Mouse (Mus musculus): Measurements from ENCODE around the gene 2310033P09Rik. TPM values are rescaled to one million over a fixed set of nuclear protein-coding genes. Genes with fewer than 3 reads are reported as not detected.

2310033P09Rik gene
- polyA plus RNA-seq, 1 experiment from 2014 or later: 33.6 TPM

GRCm38 (mm10) chr11:59239796-59240195, 31.7 kb downstream of the 2310033P09Rik start:
- no peak overlapping the region for H3K4me2 ChIP-seq (replicated peaks; ENCODE audit: low read depth, low read length)
- H3K36me3 ChIP-seq (ENCODE audit: insufficient read depth, low read length): no peaks in the 10 kb centered on the region
- no peak overlapping the region for H3K4me3 ChIP-seq (ENCODE audit: low read length)
- 80% methylated on average over 4 of the region's 4 CpGs for WGBS
- peaks cover 7% of the 10 kb centered on the region for H3K4me1 ChIP-seq (ENCODE audit: insufficient read depth, low read length)
- no peak overlapping the region for H3K27ac ChIP-seq (ENCODE audit: low read length)
- ATAC-seq (ENCODE audit: low FRiP score, low TSS enrichment): no peak
- no peak overlapping the region for H3K9ac ChIP-seq (replicated peaks; ENCODE audit: low read length)
- H3K9me3 ChIP-seq (ENCODE audit: low read length): no peaks in the 10 kb centered on the region
- H3K27me3 ChIP-seq (ENCODE audit: insufficient read depth, low read length): peaks cover 12% of the 10 kb centered on the region; the same call in 1 of the 2 replicates

GRCm38 (mm10) chr11:59241841-59242240, 33.7 kb downstream of the 2310033P09Rik start:
- no peak overlapping the region for H3K4me2 ChIP-seq (replicated peaks; ENCODE audit: low read depth, low read length)
- H3K4me1 ChIP-seq (ENCODE audit: insufficient read depth, low read length): peaks cover 7% of the 10 kb centered on the region
- no peaks in the 10 kb centered on the region for H3K9me3 ChIP-seq (ENCODE audit: low read length)
- no peak overlapping the region for H3K4me3 ChIP-seq (ENCODE audit: low read length)
- peaks cover 13% of the 10 kb centered on the region; the same call in 1 of the 2 replicates for H3K27me3 ChIP-seq (ENCODE audit: insufficient read depth, low read length)
- no peak for ATAC-seq (ENCODE audit: low FRiP score, low TSS enrichment)
- no peak overlapping the region for H3K9ac ChIP-seq (replicated peaks; ENCODE audit: low read length)
- WGBS: 17% methylated on average over 3 of the region's 3 CpGs
- H3K27ac ChIP-seq (ENCODE audit: low read length): no peak overlapping the region
- no peaks in the 10 kb centered on the region for H3K36me3 ChIP-seq (ENCODE audit: insufficient read depth, low read length)

- ATAC-seq (ENCODE audit: low FRiP score, low TSS enrichment): no peak
- Histone ChIP-seq H3K36me3 (ENCODE audit: insufficient read depth, low read length) (no peaks in the 10 kb centered on the region), H3K27me3 (ENCODE audit: insufficient read depth, low read length) (peaks cover 13% of the 10 kb centered on the region; the same call in 1 of the 2 replicates), H3K9me3 (ENCODE audit: low read length) (no peaks in the 10 kb centered on the region), H3K4me3 (ENCODE audit: low read length) (no peak overlapping the region), H3K4me1 (ENCODE audit: insufficient read depth, low read length) (peaks cover 3% of the 10 kb centered on the region), H3K27ac (ENCODE audit: low read length) (no peak overlapping the region), H3K4me2 (replicated peaks; ENCODE audit: low read depth, low read length) (no peak overlapping the region), H3K9ac (replicated peaks; ENCODE audit: low read length) (no peak overlapping the region)
- WGBS: 13% methylated on average over 6 of the region's 6 CpGs
These were observed 35.7 kb downstream of the 2310033P09Rik start for GRCm38 (mm10) chr11:59243856-59244255.

GRCm38 (mm10) chr11:59248101-59248500, 40.0 kb downstream of the 2310033P09Rik start:
- H3K4me3 ChIP-seq (ENCODE audit: low read length): no peak overlapping the region
- no peak overlapping the region for H3K9ac ChIP-seq (replicated peaks; ENCODE audit: low read length)
- H3K4me1 ChIP-seq (ENCODE audit: insufficient read depth, low read length): no peaks in the 10 kb centered on the region
- H3K27ac ChIP-seq (ENCODE audit: low read length): no peak overlapping the region
- WGBS: 53% methylated on average over 10 of the region's 10 CpGs
- no peaks in the 10 kb centered on the region for H3K9me3 ChIP-seq (ENCODE audit: low read length)
- H3K4me2 ChIP-seq (replicated peaks; ENCODE audit: low read depth, low read length): no peak overlapping the region
- H3K27me3 ChIP-seq (ENCODE audit: insufficient read depth, low read length): 0 out of 2 replicates have a peak, but pooled peaks cover 4% of the 10 kb centered on the region
- no peaks in the 10 kb centered on the region for H3K36me3 ChIP-seq (ENCODE audit: insufficient read depth, low read length)
- ATAC-seq (ENCODE audit: low FRiP score, low TSS enrichment): no peak

- Histone ChIP-seq H3K4me3 (ENCODE audit: low read length) (no peak overlapping the region), H3K9me3 (ENCODE audit: low read length) (no peaks in the 10 kb centered on the region), H3K4me2 (replicated peaks; ENCODE audit: low read depth, low read length) (no peak overlapping the region), H3K36me3 (ENCODE audit: insufficient read depth, low read length) (no peaks in the 10 kb centered on the region), H3K27me3 (ENCODE audit: insufficient read depth, low read length) (peaks cover 19% of the 10 kb centered on the region; the same call in 1 of the 2 replicates), H3K9ac (replicated peaks; ENCODE audit: low read length) (no peak overlapping the region), H3K4me1 (ENCODE audit: insufficient read depth, low read length) (peaks cover 4% of the 10 kb centered on the region; the same call in 1 of the 2 replicates), H3K27ac (ENCODE audit: low read length) (no peak overlapping the region)
- WGBS: 88% methylated on average over 7 of the region's 7 CpGs
- ATAC-seq (ENCODE audit: low FRiP score, low TSS enrichment): no peak
These were observed 51.5 kb downstream of the 2310033P09Rik start for GRCm38 (mm10) chr11:59259647-59260046.

Other genes starting within 250 kb of the 2310033P09Rik start
- 22.9 and 25.9 TPM in 2 replicates for gene Trim11, start 230.2 kb upstream of the 2310033P09Rik start, polyA plus RNA-seq (2015; fragmentation: Nextera tagmentation; extraction: Ambion mirVana)
- gene Obscn, start 71.9 kb upstream of the 2310033P09Rik start, polyA plus RNA-seq (2015; fragmentation: Nextera tagmentation; extraction: Ambion mirVana): 0.50 and 0.51 TPM in 2 replicates
- gene Iba57, start 44.6 kb upstream of the 2310033P09Rik start, polyA plus RNA-seq (2015; fragmentation: Nextera tagmentation; extraction: Ambion mirVana): 6.9 and 8.5 TPM in 2 replicates
- gene Gjc2, start 25.1 kb upstream of the 2310033P09Rik start, polyA plus RNA-seq (2015; fragmentation: Nextera tagmentation; extraction: Ambion mirVana): 0.36 and 0.67 TPM in 2 replicates
- gene Guk1, start 16.1 kb upstream of the 2310033P09Rik start, polyA plus RNA-seq (2015; fragmentation: Nextera tagmentation; extraction: Ambion mirVana): 134 and 141 TPM in 2 replicates
- 103 and 104 TPM in 2 replicates for gene Mrpl55, start 5.8 kb upstream of the 2310033P09Rik start, polyA plus RNA-seq (2015; fragmentation: Nextera tagmentation; extraction: Ambion mirVana)
- 760 and 797 TPM in 2 replicates for gene Arf1, start 19.9 kb downstream of the 2310033P09Rik start, polyA plus RNA-seq (2015; fragmentation: Nextera tagmentation; extraction: Ambion mirVana)
- not detected in 2 replicates for gene Wnt3a, start 82.4 kb downstream of the 2310033P09Rik start, polyA plus RNA-seq (2015; fragmentation: Nextera tagmentation; extraction: Ambion mirVana)
- 1.6 and 1.8 TPM in 2 replicates for gene Wnt9a, start 98.6 kb downstream of the 2310033P09Rik start, polyA plus RNA-seq (2015; fragmentation: Nextera tagmentation; extraction: Ambion mirVana)
- not detected in 2 replicates for gene Prss38, start 167.3 kb downstream of the 2310033P09Rik start, polyA plus RNA-seq (2015; fragmentation: Nextera tagmentation; extraction: Ambion mirVana)
- gene Jmjd4, start 241.7 kb downstream of the 2310033P09Rik start, polyA plus RNA-seq (2015; fragmentation: Nextera tagmentation; extraction: Ambion mirVana): 13.0 and 13.6 TPM in 2 replicates
- gene Snap47, start 242.9 kb downstream of the 2310033P09Rik start, polyA plus RNA-seq (2015; fragmentation: Nextera tagmentation; extraction: Ambion mirVana): 119 and 124 TPM in 2 replicates